Mouse (Mus musculus) kidney, postnatal 14 days (tissue): ENCODE measurements around the gene Glra1.
"Not testable (repeated sequence)": the region's sequence is repeated elsewhere in the genome, so short reads cannot be mapped to it uniquely, and the experiment has no call there.

ENCODE experiments used
- DNase-seq: peaks from one replicate; pipeline ENCODE4 v3.0.0; 2022; ENCODE audit warnings: mixed read lengths

Glra1 gene

DNA sequence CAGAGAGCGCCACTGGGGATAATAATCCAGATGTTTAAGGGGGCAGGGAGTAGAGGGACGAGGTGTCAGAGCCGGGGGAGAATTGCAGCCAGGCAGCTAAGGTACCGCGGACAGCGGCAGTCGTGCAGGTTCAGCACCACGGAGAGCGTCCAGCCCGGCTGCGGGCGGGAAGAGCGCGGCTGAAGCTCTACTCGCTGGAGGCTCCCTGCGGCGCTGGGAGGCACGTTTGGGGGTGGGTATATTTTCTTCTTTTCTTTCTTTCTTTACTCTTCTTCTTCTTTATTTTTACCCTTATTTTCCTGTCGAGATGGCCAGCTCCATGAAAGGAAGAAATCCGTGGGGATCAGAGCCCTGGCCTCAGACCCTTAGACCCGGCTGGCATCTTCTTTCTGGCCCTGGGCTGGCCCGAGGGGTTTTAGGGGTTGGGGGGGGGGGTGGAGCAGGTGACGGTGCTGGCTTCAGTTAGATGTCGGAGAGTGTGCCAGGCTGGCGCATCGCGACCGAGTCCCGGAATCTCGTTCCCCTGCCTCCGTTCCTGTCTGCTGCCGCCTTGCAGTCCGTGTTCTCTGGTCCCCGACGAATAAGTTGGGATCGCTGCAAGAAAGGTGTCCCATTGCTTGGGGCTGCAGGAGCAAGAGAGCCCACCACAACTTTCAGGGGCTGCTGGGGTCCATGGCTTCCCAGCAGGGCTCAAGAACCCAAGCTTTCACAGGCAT, at the start of gene Glra1:
Glra1 (minus strand) TSS at position 391 of the 716 bp plus-strand sequence.
- peak; percentile 79 for DNase-seq

DNA sequence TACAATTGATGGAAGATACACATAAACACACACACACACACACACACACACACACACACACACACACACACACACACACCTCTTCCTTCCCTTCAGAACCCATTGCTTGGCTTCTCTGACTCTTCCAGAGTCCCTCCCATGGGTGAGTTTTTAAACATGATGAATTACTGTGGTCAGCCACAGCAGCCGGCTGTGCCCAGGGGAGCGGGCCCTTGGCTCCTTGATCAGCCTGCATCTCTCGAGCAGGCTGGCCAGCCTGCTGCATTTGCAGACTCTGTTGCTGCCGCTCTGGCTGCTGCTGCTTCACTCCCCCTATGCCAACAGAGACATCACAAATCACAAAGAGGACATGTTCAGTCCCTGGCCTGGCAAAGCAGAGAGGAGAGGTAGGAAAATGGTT, 29.0 kb upstream of the Glra1 start:
- no peak for DNase-seq

DNA sequence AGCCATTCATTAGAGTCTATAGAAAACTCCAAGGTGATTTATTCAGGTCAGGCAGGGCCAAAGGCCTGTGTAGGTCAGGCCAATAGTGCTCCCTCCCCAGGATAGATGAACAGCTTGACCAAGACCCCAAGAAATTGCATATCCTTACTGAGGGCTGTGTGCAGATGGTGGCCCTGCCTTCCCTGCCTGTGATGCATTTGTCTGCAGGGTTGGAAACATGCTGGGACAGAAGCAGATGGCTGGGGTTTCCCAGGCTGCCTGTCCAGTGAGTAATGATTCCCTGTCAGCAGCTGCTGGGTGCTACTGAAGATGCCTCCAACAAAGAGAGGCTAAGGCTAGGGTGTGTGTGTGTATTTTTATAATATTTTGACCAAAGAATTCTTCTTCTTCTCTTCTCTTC, 25.9 kb upstream of the Glra1 start:
- DNase-seq: no peak

DNA sequence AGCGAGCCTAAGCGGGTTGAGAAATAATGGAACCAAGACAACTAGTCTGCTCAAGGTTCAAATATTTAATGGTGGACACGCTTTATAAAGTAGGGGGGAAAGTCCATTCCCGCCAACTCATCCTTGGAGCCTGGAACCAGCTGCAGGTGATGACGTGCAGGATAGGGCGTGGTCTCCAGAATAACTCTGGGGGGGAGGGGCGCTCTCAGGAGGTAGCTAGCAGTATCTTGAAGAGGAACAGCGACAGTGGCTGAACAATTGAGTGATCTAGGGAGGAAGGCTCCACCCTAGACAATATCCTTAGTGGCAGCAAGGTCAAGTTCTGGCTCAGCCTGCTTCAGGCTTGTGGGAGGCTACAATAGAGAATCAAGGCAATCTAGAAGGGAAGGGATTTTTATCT, 6.6 kb upstream of the Glra1 start:
- not testable (repeated sequence) for DNase-seq

DNA sequence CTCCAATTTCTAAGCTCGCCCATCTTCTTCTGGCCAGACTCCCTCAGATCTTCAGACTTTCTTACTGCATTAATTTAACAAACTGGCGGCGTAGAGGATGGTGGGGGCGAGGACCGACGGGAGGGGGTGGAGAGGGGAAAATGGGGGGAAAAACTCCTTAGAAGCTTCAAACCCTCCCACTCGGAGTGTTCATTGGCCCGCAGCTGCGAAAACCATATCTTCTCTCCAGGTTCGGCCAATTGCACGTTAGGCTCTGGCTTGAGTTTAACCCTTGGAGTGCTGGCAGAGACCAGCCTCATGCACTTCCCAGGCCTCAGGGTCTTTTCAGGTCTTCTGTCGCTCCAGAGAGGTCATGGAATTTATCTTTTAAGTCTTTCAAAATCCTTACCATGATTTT, 524 bp upstream of the Glra1 start:
- DNase-seq: no peak

DNA sequence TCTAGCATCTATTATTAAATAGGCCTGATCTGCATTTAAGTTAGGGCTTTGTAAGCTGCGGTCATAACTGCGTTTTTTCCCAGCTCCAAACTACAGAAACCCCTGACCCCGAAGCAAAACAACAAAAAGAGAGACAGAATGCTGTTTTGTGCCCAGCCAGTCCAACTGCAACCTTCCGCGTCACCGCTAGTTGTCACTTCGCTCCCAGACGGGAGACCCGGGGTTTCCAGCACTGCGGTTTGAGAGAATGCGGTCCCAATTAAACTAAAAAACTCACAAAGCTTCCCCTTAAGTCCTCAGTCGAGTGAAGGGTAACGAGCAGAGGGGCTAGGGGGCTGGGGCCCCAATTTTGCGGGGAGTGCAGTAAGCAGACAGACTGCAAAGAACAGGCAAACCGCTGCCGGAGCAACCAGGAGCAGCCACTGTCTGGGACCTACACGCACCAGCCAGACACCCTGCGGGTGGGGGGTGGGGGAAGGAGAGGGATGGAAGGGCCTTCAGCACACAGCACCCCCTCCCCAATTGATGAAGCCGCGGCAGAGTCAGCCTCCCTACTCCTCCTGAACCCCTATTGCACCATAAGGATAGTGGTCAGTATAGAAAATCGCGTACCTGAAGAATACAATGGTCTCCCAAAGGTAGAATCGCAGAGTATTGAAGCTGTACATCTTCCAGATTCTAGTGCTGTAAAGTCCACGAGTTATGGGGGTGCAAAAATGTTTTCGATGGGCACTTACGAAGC, 761 bp downstream of the Glra1 start:
- no peak for DNase-seq

DNA sequence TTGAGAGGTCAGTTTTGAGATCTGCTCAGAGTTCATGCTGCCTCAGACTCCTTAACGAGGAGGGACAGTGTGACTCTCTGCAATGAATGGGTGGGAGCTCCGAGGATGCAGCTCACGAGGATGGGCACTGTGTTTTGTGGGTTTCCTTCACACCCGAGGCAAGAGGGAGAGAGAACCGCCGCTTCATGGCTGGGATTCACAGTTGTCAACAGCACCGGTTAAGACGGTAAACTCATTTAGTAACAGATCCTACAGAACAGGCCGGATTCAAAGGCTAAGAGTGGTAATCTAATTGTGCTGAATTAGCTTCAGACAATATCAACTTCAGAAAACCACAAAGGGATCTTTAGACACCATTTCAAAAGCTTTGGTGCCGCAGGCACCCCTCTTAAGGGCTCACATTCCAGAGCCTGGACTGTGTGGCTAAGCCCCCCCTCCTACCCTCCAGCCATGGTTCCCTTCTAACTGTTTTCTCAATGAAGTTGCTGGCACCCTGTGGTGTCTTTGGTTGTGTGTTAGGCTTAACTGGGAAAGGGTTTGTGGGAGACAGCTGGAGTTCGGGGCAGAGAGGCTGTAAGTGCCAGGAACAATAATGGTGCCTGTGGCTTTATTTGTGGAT, 6.4 kb downstream of the Glra1 start:
- DNase-seq: no peak

DNA sequence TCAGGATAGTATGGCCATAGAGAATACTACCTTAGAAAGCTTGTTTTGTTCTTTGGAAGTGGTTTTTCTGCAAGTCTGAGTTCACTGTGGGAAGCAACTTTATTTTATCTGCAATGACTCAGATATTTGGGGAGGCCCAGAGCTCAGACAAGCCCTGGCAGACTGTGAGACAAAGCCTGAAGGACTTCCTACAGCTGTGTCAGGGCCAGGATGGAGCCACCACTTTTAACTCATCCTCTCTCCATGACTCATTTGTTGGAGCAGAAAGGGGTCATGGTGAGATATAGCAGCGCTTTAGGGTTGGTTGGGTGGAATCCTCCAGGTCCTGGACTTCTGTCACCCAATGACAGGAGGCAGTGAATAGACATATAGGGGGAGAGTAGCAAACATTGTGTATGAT, 12.3 kb downstream of the Glra1 start:
- no peak for DNase-seq

DNA sequence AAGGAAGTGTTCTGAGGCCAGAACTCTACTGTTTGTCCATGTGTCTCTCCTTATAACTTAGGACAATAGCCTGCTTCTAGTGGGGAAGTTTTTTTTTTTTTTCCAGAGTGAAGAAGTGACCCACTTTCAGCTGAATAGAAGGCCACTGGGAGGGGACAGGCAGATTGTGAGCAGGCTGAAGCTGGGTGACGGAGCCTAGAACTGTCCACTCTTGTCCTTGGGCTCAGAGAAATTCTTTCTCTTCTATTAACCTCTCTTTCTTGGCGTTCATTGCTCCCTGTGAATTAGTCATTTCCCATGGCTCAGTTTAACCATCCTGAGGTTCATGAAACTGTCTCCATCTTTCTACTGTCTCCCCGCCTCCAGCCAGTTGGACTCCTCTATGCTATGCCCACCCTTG, 13.6 kb downstream of the Glra1 start:
- no peak for DNase-seq

DNA sequence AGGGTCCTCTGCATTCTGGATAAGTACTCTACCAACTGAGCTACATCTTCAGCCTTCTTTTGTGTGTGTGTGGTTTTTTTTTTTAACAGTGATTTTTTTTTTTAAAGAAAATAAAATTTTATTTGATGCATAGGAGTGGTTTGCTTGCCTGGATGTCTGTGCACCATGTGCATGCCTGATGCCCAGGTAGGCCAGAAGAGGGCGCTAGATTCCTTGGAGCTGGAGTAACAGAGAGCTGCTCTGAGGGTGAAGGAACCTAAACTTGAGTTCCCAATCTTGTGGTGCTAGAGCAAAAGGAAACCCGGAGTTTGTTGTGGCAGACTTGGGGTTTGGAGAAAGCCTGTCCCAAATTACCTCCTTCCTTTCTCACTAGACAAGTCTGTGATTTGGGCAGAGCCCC, 16.8 kb downstream of the Glra1 start:
- no peak for DNase-seq

DNA sequence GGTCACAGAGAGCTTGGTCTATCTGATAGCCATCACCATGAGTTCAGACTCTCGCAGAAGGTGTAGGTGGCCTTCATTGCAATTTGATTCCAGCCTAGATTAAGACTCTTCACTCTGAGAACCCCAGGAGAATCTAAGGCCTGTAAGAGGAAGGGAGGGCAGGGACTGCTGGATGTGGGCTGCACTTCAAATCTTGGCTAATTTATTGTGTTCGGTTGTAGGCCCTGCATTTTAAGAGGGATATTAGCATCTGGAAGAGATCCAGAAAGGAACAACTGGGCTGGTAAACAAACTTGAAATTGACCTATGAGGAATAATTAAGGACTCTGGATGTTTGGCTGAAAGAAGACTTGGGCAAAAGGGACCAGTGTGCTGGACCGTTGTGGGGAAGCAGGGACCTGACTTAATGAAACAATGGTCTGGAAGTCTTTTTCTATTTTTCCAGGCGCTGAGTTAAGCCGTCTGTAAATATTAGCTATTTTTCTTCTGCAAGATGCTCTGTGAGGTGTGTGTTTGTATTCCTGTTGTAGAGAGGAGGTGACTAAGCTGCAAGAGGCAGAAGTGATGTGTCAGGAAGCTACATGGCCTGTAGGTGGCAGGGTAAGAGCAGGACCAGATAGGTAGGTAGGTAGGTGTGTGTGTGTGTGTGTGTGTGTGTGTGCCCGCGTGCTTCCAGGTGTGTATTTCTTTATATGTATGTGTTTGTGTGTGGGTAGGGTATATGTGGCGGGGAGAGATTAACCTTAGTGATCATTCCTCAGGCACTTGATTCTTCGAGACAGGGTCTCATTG, 18.4 kb downstream of the Glra1 start:
- no peak for DNase-seq

DNA sequence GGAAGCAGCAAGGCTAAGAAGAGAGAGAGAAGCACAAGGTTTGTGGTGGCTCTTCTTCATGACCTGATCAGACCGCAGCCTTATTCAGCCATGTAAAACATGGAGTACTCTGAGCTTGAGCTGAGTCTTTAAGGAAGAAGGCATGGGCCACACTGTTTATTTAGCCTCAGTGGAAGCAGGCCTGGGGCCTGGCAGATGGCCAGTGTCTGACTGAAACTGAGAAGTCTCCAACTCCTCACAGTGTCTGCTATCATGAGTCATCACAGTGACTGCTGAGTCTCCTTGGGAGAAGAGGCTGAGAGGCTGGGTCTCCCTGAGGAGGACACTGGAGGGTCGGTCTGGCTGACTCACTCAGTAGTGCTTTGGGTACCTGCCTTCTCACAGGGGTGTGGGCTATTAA, 33.6 kb downstream of the Glra1 start:
- DNase-seq: no peak

DNA sequence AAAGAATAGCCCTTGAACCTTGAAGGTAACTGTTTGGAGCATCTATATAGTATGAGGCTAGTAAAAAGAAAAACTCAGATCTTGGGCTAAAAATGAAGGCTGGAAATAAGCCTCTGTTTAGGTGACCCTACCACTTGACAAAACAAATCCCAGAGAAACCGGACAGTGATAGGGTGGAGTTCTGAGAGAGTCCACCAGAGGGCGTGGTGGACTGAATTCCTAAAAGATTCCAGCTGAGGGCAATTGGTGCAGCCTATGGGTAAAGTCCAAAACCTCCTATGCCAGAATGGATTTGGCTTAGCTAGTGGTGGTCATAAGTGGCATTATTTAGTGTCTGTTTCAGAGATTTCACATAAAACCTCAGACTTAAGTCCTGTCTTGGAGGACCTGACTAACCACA, 36.9 kb downstream of the Glra1 start:
- DNase-seq: peak; percentile 28

DNA sequence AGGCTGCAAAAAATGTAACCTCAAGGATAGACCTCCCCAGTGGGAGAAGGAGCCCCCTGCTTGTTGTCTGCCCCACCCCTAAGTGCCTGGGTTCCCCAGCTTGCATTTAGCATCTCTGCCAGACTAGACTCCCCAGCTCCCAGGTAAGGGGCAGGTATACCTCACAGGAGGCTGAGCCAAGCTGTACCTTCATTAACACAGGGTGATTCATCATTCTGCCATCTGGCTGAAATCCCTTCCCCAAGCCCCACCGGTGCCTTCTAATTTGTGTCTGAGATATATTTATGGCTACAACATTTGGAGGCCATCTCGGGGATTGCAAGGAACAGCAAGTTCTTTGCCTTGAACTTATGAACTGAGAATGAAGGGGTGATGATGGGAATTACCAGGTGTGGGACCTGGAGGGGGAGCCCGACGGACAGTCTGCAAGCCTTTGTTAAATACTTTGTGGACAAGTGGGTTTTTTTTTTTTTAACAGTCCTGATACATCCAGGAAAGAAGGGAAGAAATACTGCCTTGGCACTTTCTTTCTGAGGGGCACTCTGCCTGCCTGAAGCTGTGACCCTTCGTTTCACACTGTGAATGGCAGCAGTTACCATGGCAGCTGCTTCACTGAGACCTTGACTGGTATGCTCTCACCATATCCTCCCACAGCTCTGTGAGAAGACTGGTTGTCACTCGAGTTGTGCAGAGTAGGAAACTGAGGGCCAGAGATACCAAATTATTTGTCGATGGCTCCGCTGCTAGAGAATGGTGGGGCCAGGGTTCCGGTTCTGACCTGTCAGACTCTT, 41.5 kb downstream of the Glra1 start:
- no peak for DNase-seq

DNA sequence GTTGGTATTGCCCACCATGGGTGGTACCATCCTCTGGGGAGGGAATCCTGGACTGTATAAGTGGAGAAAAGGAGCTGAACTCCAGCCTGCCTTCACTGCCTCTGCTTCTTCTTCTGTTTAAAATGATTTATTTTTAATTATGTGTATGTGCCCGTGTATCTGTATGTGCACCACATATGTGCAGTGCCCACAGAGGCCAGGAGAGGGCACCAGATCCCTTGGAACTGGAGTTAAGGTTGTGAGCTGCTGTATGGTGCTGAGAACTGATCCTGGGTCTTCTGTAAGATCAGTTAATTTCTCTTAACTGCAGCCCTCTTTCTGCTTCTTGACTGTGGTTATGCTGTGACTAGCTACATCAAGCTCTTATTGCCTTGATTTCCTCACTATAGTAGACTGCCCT, 62.3 kb downstream of the Glra1 start:
- DNase-seq: no peak

DNA sequence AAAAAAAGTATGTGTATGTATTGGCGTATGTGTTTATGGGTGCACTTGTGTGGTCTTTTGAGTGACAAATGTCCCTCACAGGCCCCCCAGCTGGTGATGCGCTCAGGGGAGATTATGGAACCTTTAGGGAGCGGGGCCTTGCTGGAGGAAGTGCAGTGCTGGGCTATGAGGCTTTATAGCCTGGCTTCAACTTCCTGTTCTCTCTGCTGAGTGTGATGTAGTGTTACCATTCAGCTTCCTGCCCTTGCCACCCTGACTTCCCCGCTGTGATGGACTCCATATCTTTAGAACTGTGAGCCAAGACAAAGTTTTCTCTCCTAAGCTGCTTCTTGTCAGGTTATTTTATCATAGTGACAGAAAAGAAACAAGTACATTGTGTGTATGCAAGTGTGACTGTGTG, 65.3 kb downstream of the Glra1 start:
- DNase-seq: no peak

DNA sequence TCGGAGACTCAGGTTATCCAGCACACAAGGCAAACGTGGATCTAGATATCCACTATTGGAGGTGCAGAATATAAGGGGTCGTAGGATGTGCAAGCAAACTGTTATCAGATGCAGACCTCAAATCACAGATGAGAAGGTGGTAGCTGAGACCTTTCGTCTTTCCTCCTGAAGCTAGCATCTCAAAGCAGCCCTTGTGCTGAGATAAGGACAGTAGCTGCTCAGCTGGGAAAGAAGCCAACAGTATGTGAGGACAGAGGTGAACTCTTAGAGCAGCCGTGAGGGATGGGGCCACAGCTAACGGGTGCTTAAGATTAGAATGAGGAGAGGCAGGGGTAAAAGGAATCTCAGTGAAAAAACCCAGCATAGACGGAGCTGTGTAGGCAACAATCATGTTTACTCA, 65.9 kb downstream of the Glra1 start:
- no peak for DNase-seq

DNA sequence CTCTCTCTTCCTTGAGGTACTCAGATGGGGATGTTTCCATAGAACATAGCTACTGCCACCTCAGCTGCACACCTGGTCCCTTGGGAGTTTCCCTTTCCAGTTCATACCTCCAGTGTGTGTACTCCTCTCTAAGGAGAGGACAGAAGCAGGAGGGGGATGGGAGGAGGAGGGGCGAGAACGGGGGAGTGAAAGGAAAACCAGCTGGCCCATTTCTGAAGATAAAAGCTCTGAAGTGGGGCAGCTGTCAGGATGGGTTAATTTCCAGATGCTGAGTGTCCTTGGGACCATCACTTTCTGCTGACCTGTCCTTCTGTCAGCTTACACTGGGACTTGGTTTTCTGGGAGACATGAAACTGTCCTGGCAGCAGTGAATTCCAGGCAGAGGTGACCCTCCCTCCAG, 73.2 kb downstream of the Glra1 start:
- DNase-seq: no peak

DNA sequence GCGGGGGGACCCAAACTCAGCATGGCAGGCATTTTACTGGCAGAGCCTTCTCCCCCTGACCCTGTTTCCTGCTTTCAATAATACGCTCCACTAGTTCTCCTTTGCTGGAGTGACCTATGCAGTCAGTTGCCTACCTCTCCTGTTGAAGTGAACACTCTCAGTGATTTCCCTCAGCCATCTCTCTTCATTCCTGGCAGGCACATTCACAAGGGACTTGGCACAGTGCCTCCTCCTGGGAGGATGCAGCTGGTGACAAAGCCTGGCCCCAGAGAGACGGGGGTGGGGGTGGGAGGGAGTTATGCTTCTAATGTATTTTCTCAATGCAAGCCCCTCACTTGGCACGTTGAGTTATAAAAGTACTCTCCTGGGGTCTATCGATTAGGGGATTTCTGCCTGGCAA, 74.6 kb downstream of the Glra1 start:
- peak; percentile 45 for DNase-seq

DNA sequence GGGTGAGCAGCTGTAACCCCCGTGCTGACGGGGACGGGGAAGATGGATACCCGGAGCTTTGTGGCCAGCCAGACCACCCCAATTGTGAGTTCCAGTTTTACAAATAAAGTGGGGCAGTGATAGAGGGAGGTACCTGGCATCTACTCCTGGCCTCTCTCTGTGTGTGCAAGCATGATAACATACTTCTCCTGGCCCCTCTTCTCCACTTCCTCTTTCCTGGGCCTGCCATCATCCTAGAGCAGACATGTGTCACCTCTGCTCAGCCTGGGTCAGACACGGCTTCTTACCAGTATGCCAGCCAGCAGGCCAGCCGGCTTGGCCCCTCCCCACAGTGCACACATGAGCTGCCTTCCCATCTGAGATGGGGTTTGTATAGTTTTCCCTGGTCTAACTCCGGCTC, 77.3 kb downstream of the Glra1 start:
- no peak for DNase-seq

DNA sequence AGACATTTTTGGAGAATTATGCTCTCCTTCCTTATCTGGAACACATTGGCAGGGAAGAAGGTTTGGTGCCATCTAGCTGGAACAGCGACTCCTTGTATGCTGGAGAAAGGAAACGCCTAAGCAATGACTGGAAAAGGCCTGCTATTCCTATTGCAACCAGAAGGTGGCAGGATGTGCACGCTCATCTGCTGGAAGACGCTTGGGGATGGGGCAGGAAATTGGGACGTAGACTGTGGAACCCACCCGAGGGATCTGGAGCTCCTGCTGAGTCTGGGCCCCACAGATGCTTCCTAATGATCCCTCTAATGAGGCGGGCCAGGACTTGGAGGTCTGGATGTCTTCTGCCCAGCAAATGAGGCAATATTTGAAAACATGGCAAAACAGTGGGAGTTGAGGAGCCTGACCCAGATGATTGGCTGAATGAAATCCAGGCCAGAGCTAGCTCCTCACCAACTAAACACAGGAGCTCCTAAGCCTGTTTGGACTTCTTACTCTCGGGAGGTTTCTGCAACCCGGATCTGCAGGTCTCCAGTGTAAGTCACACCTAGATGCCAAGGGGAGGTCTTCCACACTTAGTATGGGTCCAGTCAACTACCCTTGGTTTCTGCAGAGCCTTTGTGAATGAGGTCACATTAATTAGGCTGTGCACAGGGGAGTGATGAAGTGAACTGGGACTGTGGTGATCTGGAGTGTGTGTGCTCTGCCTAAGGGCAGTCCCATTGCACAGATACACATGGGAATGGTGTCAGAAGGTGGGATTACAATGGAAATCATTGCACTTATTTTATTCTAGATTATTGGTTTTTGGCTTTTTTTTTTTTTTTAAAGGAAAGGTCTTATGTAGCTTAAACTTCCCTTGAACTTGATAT, 89.0 kb downstream of the Glra1 start:
- peak; percentile 73 for DNase-seq

DNA sequence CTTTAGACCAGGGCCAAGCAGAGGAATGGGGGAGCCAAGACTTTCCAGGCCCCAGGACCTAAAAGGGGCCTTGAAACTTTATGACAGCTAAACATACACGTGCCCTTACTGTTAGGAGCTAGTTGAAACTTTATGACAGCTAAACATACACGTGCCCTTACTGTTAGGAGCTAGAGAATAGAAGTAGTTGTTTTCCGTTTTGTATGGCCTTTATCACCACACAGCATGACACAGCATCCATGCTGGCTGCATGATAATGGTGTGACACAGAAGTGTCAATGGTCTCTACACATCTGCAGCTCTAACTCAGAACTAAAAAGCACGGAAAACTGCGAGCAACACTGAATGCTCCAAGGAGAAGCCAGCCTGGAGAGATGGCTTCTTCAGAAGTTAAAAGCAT, 90.3 kb downstream of the Glra1 start:
- DNase-seq: no peak
